Mouse (Mus musculus) neural tube, embryonic 15.5 days (tissue): ENCODE results near the gene Kdm1b. TPM values are rescaled to one million over a fixed set of nuclear protein-coding genes. Genes with fewer than 3 reads are reported as not detected.

ENCODE experiments used
- ATAC-seq: fragments of 200-750 bp; cut with Nextera tagmentation; 2 replicates; pipeline ENCODE4 v1.8.0; 2017; ENCODE audit warnings: mild to moderate bottlenecking, moderate TSS enrichment, moderate library complexity; ENCODE audit not compliant: low FRiP score
- H3K27ac ChIP-seq: fragments of 300-500 bp; sonication (generic); replicated peaks from 2 replicates; pipeline ENCODE4 v1.5.1; 2015; ENCODE audit warnings: mild to moderate bottlenecking, inconsistent platforms
- H3K27me3 ChIP-seq: fragments of 300-500 bp; sonication (generic); replicated peaks from 2 replicates; pipeline ENCODE4 v1.6.1; 2015; ENCODE audit warnings: inconsistent platforms
- H3K36me3 ChIP-seq: fragments of 300-500 bp; sonication (generic); 2 replicates; pipeline ENCODE4 v1.6.1; 2015; ENCODE audit warnings: inconsistent platforms
- H3K4me1 ChIP-seq: fragments of 300-500 bp; sonication (generic); 2 replicates; pipeline ENCODE4 v1.6.1; 2015; ENCODE audit warnings: inconsistent platforms
- H3K4me2 ChIP-seq: fragments of 300-500 bp; sonication (generic); 2 replicates; pipeline ENCODE4 v1.6.1; 2015; ENCODE audit warnings: inconsistent platforms, mild to moderate bottlenecking, moderate library complexity
- H3K4me3 ChIP-seq: fragments of 300-500 bp; sonication (generic); replicated peaks from 2 replicates; pipeline ENCODE4 v1.5.1; 2015; ENCODE audit warnings: mild to moderate bottlenecking, inconsistent platforms
- H3K9ac ChIP-seq: fragments of 300-500 bp; sonication (generic); replicated peaks from 2 replicates; pipeline ENCODE4 v1.6.1; 2015; ENCODE audit warnings: mild to moderate bottlenecking, inconsistent platforms
- H3K9me3 ChIP-seq: fragments of 300-500 bp; sonication (generic); replicated peaks from 2 replicates; pipeline ENCODE4 v1.6.1; 2016; ENCODE audit warnings: inconsistent platforms
- WGBS: fragments of 180-500 bp; shearing (Covaris S2); methylation state at CpG from one replicate; pipeline ENCODE4 v1.1.7; 2015; ENCODE audit warnings: mixed read lengths; 5-methylcytosine and 5-hydroxymethylcytosine counted together
- polyA plus RNA-seq: library from polyadenylated mRNA; unstranded; fragments of >200 nt; fragmentation: Nextera tagmentation; extraction: Ambion mirVana; gene quantifications from 2 replicates; pipeline ENCODE4 v1.2.1, GENCODE M21; 2015

Gene Kdm1b
- polyA plus RNA-seq, 1 experiment from 2014 or later = 13.6 TPM

DNA sequence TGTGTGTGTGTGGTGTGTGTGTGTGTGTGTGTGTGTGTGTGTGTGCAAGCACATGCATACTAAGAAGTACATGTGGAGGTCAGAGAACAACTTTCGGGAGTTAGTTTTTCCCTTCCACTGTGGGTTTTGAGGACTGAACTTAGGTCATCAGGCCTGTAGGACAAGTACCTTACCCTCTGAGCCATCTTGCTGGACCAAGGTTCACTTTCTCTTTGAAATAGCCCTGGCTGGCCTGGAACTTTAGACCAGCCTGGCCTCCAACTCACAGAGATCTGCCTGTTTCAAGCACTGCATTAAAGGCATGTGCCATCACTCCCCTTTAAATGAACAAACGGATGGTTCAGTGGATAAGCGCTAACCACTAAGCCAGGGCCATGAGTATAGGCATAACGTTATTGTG, 9.7 kb upstream of the Kdm1b start:
- Histone ChIP-seq H3K4me2 (no peak overlapping the region), H3K9ac (no peak overlapping the region), H3K27me3 (no peaks in the 10 kb centered on the region), H3K9me3 (no peaks in the 10 kb centered on the region), H3K36me3 (peaks cover 6% of the 10 kb centered on the region; the same call in 1 of the 2 replicates), H3K4me1 (no peaks in the 10 kb centered on the region), H3K27ac (no peak overlapping the region), H3K4me3 (no peak overlapping the region)
- WGBS = 95% methylated on average over 4 of the region's 4 CpGs
- ATAC-seq = no peak

DNA sequence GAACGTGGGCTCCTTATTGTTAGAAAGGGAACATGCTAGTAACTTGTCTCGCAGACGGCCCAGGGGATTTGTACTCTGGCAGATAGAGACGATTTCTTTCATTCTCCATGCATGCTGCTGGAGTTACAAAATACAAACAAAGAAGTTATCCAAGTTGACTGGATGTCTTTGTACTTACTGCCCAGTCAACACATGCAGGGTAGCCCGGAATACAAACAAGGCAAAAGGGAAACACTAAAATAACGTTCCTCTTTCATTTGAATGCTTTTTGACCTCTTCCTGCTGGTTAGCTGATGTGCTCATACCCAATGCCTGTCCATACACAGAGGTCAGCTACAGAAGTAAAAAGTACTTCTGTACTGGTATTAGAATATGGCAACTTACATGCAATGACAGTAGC, 5.4 kb upstream of the Kdm1b start:
- Histone ChIP-seq H3K9me3 (no peaks in the 10 kb centered on the region), H3K27ac (no peak overlapping the region), H3K27me3 (no peaks in the 10 kb centered on the region), H3K4me3 (no peak overlapping the region), H3K36me3 (0 out of 2 replicates have a peak, but pooled peaks cover 3% of the 10 kb centered on the region), H3K4me2 (no peak overlapping the region), H3K9ac (no peak overlapping the region), H3K4me1 (peaks cover 10% of the 10 kb centered on the region; the same call in 1 of the 2 replicates)
- ATAC-seq = no peak
- WGBS = 78% methylated on average over 6 of the region's 6 CpGs

DNA sequence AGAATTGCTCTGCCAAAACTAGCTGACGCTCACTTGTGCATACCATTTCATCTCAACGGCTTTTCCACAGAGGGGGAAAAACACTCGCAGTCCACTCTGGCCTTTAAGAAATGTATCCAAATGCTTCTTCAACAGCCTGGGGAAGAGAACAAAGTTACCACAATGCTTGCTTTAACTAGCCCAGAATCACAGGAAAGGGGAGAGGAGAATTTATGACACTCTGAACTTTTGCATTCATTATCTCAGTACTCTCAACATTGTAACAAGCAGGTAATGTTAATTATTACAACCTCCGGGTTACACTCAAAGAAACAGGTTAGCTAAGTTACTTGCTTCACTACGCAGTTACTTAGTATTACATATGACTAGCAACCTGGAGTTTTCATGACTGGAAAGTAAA, 3.2 kb upstream of the Kdm1b start:
- Histone ChIP-seq H3K27ac (no peak overlapping the region), H3K4me2 (no peak overlapping the region), H3K4me3 (no peak overlapping the region), H3K9me3 (no peaks in the 10 kb centered on the region), H3K9ac (no peak overlapping the region), H3K27me3 (no peaks in the 10 kb centered on the region), H3K36me3 (no peaks in the 10 kb centered on the region), H3K4me1 (peaks cover 21% of the 10 kb centered on the region)
- ATAC-seq = no peak
- WGBS = 88% methylated on average over 5 of the region's 5 CpGs

DNA sequence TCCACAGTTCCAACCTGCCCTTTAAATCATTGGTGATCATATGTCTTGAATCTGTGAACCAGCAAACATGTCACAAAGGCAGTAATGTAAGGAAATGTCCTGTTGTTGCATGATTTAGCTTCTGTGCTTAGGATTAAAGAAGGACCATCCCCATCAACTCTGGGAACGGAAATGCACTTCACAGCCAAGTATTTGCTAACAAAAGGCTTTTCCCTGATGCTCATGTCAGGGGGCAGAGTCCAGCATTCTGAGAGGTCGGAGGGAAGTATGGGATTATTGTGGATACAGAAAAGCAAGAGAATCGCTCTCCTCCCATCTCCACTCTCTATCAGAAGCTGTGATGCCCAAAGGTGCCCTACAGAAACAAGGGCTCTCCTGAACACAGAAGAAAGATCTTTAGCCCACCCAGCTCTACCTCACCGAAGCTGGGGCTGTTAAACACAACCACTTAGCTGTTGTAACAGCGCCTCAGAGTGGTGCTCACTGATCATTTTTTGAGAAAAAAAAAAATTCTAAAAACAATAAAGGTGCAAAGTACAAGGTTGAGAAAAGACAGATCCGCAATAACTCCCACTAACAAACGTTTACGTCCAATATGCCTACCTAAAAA, 1.2 kb upstream of the Kdm1b start:
- Histone ChIP-seq H3K36me3 (no peaks in the 10 kb centered on the region), H3K27ac (no peak overlapping the region), H3K9me3 (no peaks in the 10 kb centered on the region), H3K4me3 (peak overlapping the region; percentile 96), H3K4me1 (peaks cover 21% of the 10 kb centered on the region), H3K27me3 (no peaks in the 10 kb centered on the region), H3K9ac (no peak overlapping the region), H3K4me2 (peak overlapping the region; percentile 99)
- WGBS = 53% methylated on average over 8 of the region's 8 CpGs
- ATAC-seq = no peak

DNA sequence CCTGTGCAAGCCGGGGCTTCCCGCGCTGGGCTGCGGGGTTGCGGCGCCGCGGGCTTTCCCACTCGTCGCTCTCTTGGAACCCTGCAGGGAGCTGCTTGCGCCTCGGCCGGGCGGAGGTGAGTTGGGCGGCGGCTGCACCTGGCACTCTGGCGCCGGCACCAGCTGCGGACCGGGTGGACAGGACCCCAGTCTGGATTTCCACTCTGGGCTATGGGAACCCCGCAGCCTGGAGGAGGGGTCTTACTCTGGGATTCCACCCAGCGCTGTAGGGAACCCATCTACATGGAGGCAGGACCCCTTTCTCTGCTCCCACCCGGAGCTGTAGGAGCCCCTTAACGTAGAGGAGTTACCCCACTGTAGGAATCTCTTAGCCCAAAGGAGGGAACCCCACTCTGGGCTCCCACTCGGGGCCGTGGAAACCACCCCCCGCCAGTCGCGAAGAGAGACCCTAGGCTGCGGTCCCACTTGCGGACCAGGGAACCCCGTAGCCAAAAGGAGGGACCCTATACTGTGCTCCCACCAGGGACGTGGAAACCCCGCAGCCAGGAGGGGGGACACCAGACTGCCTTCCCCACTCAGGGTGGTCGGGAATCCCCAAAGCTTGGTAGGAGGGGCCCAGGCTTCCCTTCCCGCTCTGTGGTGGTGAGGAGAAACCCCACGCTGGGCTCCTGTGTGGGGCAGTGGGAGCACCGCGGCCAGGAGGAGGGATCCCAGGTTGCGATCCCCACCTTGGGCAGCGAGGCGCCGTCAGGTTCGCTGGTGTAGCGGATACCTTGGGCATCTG, 726 bp downstream of the Kdm1b start:
- Histone ChIP-seq H3K27ac (peak overlapping the region; percentile 85), H3K27me3 (no peaks in the 10 kb centered on the region), H3K9me3 (no peaks in the 10 kb centered on the region), H3K4me1 (peaks cover 21% of the 10 kb centered on the region), H3K9ac (peak overlapping the region; percentile 91), H3K36me3 (peaks cover 9% of the 10 kb centered on the region), H3K4me3 (peak overlapping the region; percentile 96), H3K4me2 (peak overlapping the region; percentile 99)
- WGBS = under 1% methylated on average over 45 of the region's 45 CpGs
- peak; percentile 50 for ATAC-seq

DNA sequence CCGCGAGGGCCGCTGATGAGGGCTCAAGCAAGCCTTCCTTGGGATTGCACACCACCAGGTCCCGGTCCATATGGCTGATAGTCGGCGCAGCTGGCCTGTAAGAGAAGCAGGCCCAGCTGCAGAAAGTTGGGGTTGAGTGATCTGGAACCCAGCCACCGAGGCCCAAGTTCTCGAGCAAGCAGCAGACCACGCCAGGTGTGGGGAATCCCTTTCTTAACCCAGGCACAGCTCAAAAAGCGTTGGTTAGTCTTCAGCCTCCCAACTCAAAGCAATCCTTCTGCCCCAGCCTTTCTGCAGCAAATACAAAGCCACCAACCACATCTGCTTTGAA, 1.3 kb downstream of the Kdm1b start, which contains the start of gene Tpmt:
TSS of gene Tpmt (minus strand) at position 121 of the 331 bp plus-strand sequence.
- no peaks in the 10 kb centered on the region for H3K9me3 ChIP-seq
- peaks cover 15% of the 10 kb centered on the region for H3K36me3 ChIP-seq
- no peak for ATAC-seq
- no peaks in the 10 kb centered on the region for H3K27me3 ChIP-seq
- H3K9ac ChIP-seq = peak within 1 kb of the TSS; percentile 91
- H3K4me3 ChIP-seq = peak within 1 kb of the TSS; percentile 96
- H3K27ac ChIP-seq = peak within 1 kb of the TSS; percentile 85
- peaks cover 21% of the 10 kb centered on the region for H3K4me1 ChIP-seq
- peak within 1 kb of the TSS; percentile 99 for H3K4me2 ChIP-seq
- WGBS = 14% methylated on average over 10 of the region's 10 CpGs

DNA sequence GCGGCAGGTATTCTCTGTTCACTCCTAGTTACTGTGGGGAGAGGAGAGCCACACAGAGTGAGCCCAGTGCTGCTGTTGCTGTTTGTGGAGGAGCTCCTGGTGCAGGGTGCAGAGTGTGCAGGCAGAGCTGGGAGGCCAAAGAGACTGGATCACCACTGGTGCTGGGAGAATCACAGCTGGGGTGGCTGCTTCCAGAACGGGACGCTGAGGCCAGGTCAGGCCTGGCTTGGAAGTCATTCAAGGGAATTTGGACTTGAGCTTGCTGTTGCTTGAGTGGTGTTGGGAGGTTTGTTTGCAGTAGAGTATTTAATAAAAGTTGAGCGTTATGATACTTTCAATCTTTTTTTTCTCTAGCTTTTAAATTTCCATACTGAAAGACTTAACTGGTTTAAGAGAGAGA, 4.7 kb downstream of the Kdm1b start:
- Histone ChIP-seq H3K9me3 (no peaks in the 10 kb centered on the region), H3K9ac (no peak overlapping the region), H3K4me3 (no peak overlapping the region), H3K4me2 (no peak overlapping the region), H3K27ac (no peak overlapping the region), H3K4me1 (peaks cover 10% of the 10 kb centered on the region), H3K27me3 (no peaks in the 10 kb centered on the region), H3K36me3 (peaks cover 37% of the 10 kb centered on the region)
- no peak for ATAC-seq
- WGBS = 88% methylated on average over 4 of the region's 4 CpGs

DNA sequence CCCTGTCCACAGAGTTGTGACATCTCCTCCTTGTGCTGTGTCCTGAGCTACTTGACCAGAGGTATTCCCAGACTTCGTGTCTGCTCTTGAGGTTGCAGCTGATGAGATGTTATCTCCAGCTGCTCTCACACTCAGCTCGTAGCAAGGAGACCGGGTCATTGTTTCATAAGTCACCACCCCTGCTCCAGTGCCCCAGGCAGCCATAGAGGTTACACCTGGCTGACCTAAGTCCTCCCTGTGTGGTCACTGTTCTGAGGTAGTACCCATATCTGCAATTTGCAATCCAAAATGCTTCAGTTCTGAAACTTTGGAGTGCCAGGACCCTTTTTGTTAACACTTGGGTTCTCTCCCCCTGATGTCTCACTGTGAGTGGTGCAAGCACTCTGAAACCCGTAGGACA, 6.7 kb downstream of the Kdm1b start:
- H3K27ac ChIP-seq = no peak overlapping the region
- H3K9me3 ChIP-seq = no peaks in the 10 kb centered on the region
- H3K9ac ChIP-seq = no peak overlapping the region
- no peak for ATAC-seq
- H3K4me2 ChIP-seq = no peak overlapping the region
- H3K27me3 ChIP-seq = no peaks in the 10 kb centered on the region
- H3K36me3 ChIP-seq = peaks cover 48% of the 10 kb centered on the region
- H3K4me1 ChIP-seq = no peaks in the 10 kb centered on the region
- 85% methylated on average over 4 of the region's 4 CpGs for WGBS
- no peak overlapping the region for H3K4me3 ChIP-seq

DNA sequence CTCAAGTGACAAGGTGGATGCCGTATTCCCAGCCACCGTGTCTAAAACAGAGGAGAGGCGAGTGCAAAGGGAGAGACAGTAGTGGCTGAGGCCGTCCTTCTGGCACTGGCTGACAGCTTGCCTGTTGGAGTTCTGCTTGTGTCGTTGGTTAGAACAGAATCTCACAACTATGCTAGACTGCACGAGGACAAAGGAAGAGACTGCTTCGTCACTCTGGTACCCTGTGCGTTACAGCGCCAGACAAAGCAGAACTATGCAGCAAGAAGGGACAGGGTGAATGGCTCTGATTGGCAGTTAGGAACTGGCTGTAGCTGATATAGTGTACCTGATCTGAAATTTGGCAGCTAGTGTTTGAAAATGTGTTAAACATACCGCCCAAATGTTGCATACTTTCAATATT, 10.7 kb downstream of the Kdm1b start:
- no peak overlapping the region for H3K9ac ChIP-seq
- H3K4me2 ChIP-seq = no peak overlapping the region
- WGBS = 41% methylated on average over 10 of the region's 10 CpGs
- ATAC-seq = no peak
- H3K27ac ChIP-seq = no peak overlapping the region
- peaks cover 73% of the 10 kb centered on the region for H3K36me3 ChIP-seq
- no peaks in the 10 kb centered on the region for H3K9me3 ChIP-seq
- H3K27me3 ChIP-seq = no peaks in the 10 kb centered on the region
- no peaks in the 10 kb centered on the region for H3K4me1 ChIP-seq
- no peak overlapping the region for H3K4me3 ChIP-seq

DNA sequence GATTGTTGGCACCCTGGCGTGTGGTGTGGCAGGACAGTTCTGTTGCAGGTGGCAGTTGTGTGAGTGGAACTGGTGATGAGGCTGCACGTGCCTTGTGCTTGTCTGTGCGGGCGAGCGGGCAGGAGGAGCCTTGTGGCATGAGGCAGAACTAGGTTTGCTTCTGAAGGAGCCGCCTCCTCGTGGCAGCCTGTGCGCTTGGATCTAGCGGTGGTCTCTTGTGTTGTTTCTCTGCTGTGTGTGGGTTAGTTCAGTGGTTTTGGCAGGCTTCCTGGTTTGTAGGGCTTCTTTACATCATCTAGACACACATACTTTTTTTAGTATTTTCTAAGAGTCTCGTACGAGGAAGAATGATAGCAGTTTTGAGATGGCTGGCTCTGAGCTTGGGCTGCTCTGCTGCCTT, 12.8 kb downstream of the Kdm1b start:
- Histone ChIP-seq H3K36me3 (peaks cover 71% of the 10 kb centered on the region), H3K9ac (no peak overlapping the region), H3K4me3 (no peak overlapping the region), H3K9me3 (no peaks in the 10 kb centered on the region), H3K4me1 (no peaks in the 10 kb centered on the region), H3K27me3 (no peaks in the 10 kb centered on the region), H3K4me2 (no peak overlapping the region), H3K27ac (no peak overlapping the region)
- ATAC-seq = no peak
- WGBS = 86% methylated on average over 11 of the region's 11 CpGs

DNA sequence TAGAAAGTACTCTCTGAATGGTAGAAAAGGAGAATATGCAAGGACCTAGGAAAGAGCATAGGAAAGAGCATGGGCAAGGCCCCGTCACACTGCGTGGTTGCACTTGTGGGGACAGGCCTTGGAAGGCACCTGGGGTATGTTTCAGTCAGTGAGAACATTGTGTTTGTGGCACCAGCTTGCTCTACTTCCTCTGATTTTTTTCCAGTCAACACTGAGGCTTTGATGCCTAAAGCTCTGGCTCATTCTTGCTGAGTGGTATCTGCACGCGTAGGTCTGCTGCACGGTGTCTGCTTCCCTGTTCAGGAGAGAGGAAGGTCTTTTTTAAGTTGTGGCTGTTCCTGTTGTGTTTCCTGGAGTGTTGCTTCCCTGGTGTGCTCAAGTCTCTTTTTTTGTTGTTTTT, 13.5 kb downstream of the Kdm1b start:
- Histone ChIP-seq H3K9me3 (no peaks in the 10 kb centered on the region), H3K9ac (no peak overlapping the region), H3K4me2 (no peak overlapping the region), H3K36me3 (peaks cover 75% of the 10 kb centered on the region), H3K27ac (no peak overlapping the region), H3K27me3 (no peaks in the 10 kb centered on the region), H3K4me3 (no peak overlapping the region), H3K4me1 (no peaks in the 10 kb centered on the region)
- no peak for ATAC-seq
- 86% methylated on average over 5 of the region's 5 CpGs for WGBS

DNA sequence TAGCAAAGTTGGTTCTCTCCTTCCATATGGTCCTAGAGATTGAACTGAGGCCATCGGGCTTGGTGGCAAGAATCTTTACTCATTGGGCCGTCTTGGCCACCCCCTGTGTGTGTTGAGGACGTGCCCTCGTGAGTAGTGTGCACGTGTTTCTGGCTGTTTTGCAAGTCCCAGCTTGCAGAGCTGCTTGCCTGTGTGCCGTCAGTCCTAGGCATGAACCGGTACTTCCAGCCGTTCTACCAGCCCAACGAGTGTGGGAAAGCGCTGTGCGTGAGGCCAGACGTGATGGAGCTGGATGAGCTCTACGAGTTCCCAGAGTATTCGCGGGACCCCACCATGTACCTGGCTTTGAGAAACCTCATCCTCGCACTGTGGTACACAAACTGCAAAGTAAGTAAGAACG, 19.5 kb downstream of the Kdm1b start:
- Histone ChIP-seq H3K9ac (no peak overlapping the region), H3K4me2 (no peak overlapping the region), H3K9me3 (no peaks in the 10 kb centered on the region), H3K27ac (no peak overlapping the region), H3K36me3 (peaks cover 82% of the 10 kb centered on the region), H3K4me3 (no peak overlapping the region), H3K4me1 (no peaks in the 10 kb centered on the region), H3K27me3 (no peaks in the 10 kb centered on the region)
- 97% methylated on average over 17 of the region's 17 CpGs for WGBS
- no peak for ATAC-seq
